ENCODE assay signal across 8 mouse cellular contexts in the genomic region with DNA sequence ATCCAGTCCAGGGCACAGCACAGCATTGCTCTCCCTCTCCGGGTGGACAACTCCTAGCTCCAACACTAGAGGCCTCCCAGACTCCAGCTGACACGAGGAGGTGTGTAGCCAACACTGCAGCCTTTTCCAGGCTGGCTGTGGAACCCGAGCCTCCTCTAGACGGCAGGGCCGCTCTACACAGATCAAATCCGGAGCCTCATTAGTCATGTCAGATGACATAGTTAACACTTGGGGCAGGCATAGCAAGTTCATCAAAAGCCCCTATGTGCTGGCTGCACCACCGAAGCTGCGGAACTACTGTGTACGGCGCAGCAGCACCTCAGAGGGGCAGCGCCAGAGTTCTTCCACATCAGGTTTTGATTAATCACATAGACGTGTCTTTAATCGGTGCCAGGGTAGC. TPM values are rescaled to one million over a fixed set of nuclear protein-coding genes. Genes with fewer than 3 reads are reported as not detected.
DNase-seq lines count a peak whose midpoint lies in the region; ATAC-seq and TF ChIP-seq lines count a peak whose summit lies in the region.

No protein-coding gene starts in this region.

- peak; percentile 7; the same call in 1 of the 2 replicates for TF ChIP-seq CTCF in left cerebral cortex, adult 2 months (IDR thresholded peaks at IDR 0.05)

- 41% methylated on average over 13 of the region's 13 CpGs for WGBS in heart, embryonic 16.5 days
- 27% methylated on average over 13 of the region's 13 CpGs for WGBS in limb, embryonic 10.5 days

- no peaks in the 10 kb centered on the region for H3K36me3 ChIP-seq in heart, embryonic 16.5 days (ENCODE audit: control insufficient read depth, insufficient read depth)
- no peaks in the 10 kb centered on the region for H3K36me3 ChIP-seq in limb, embryonic 10.5 days

- no peaks in the 10 kb centered on the region; the same call in 1 of the 2 replicates for H3K27me3 ChIP-seq in heart, embryonic 16.5 days (ENCODE audit: control insufficient read depth, insufficient read depth, low read length)
- 0 out of 2 replicates have a peak, but pooled peaks cover 8% of the 10 kb centered on the region for H3K27me3 ChIP-seq in limb, embryonic 10.5 days (ENCODE audit: low read depth, poor library complexity, severe bottlenecking)

- peaks cover 8% of the 10 kb centered on the region; the same call in 1 of the 2 replicates for H3K4me1 ChIP-seq in heart, embryonic 16.5 days (ENCODE audit: control insufficient read depth, insufficient read depth, low read length)
- peaks cover 27% of the 10 kb centered on the region for H3K4me1 ChIP-seq in limb, embryonic 10.5 days

- H3K4me2 ChIP-seq in heart, embryonic 16.5 days (ENCODE audit: low read depth, low read length) = peak overlapping the region; percentile 14; the same call in 1 of the 2 replicates

- no peaks in the 10 kb centered on the region for H3K9me3 ChIP-seq in heart, embryonic 16.5 days (replicated peaks; ENCODE audit: control insufficient read depth, low read length)
- H3K9me3 ChIP-seq in limb, embryonic 10.5 days (replicated peaks) = no peaks in the 10 kb centered on the region

- intact Hi-C loops in left cerebral cortex, adult 2 months (cut with DNase I) = no loop called here

- no peak overlapping the region for H3K9ac ChIP-seq in heart, embryonic 16.5 days (ENCODE audit: low read length)

- ATAC-seq in heart, embryonic 16.5 days (replicated peaks; ENCODE audit: extremely low read depth, insufficient read depth, low FRiP score) = peak; percentile 87

- no peak overlapping the region for H3K27ac ChIP-seq in left cerebral cortex, adult 2 months
- H3K27ac ChIP-seq in heart, embryonic 16.5 days (ENCODE audit: low read length) = no peak overlapping the region
- peak overlapping the region; percentile 48 for H3K27ac ChIP-seq in limb, embryonic 10.5 days

- H3K4me3 ChIP-seq in left cerebral cortex, adult 2 months = no peak overlapping the region
- H3K4me3 ChIP-seq in heart, embryonic 16.5 days (ENCODE audit: low read length) = no peak overlapping the region
- H3K4me3 ChIP-seq in limb, embryonic 10.5 days = peak overlapping the region; percentile 33

- no peak for DNase-seq in left cerebral cortex, adult 2 months (ENCODE audit: extremely low spot score in 1 of 2, low spot score in 2 of 2)
- DNase-seq in left cerebral cortex, adult 11 months (ENCODE audit: low spot score) = no peak
- DNase-seq in embryo, embryonic 9.5 days (ENCODE audit: extremely low spot score) = peak; percentile 44
- peak; percentile 76 for DNase-seq in limb, embryonic 10.5 days (ENCODE audit: low spot score)
- DNase-seq in adipocyte (ENCODE audit: low spot score) = no peak
- no peak for DNase-seq in T-cell, adult 2 months (ENCODE audit: low spot score)
- no peak for DNase-seq in urinary bladder, postnatal 4 days (ENCODE audit: low spot score in 2 of 2)

RNA-seq across cellular contexts. Expression of gene Thap12, which starts 17.0 kb away (rescaled TPM):
- 10 to 100 TPM; 57.7 to 61.2 TPM for total RNA-seq in left cerebral cortex, adult 2 months (2021)
- polyA plus RNA-seq in heart, embryonic 16.5 days (2015; fragmentation: Nextera tagmentation; extraction: Ambion mirVana) = 36.6 and 40.6 TPM in 2 replicates
- polyA plus RNA-seq in limb, embryonic 10.5 days (2016; fragmentation: Nextera tagmentation; extraction: Ambion mirVana) = 50.8 and 56.2 TPM in 2 replicates

RNA-seq across cellular contexts. Expression of gene Emsy, which starts 29.3 kb away (rescaled TPM):
- total RNA-seq in left cerebral cortex, adult 2 months (2021) = 10 to 100 TPM; 67.4 to 76.7 TPM
- polyA plus RNA-seq in heart, embryonic 16.5 days (2015; fragmentation: Nextera tagmentation; extraction: Ambion mirVana) = 20.5 and 22.3 TPM in 2 replicates
- polyA plus RNA-seq in limb, embryonic 10.5 days (2016; fragmentation: Nextera tagmentation; extraction: Ambion mirVana) = 37.8 and 46.1 TPM in 2 replicates

Comparison
In these comparisons a context has a peak if more than half of its experiments do, and no peak if none do; other contexts are left out.
1. DNase-seq: peak in embryo, embryonic 9.5 days (single experiment) and limb, embryonic 10.5 days (single experiment); none in left cerebral cortex, adult 2 months (0 of 2), left cerebral cortex, adult 11 months (single experiment), adipocyte (single experiment), T-cell, adult 2 months (single experiment) and urinary bladder, postnatal 4 days (0 of 2).